Mouse (Mus musculus): Measurements from ENCODE around the gene Clcn6.
"Not testable (repeated sequence)": the region's sequence is repeated elsewhere in the genome, so short reads cannot be mapped to it uniquely, and the experiment has no call there.

Clcn6 gene

DNA sequence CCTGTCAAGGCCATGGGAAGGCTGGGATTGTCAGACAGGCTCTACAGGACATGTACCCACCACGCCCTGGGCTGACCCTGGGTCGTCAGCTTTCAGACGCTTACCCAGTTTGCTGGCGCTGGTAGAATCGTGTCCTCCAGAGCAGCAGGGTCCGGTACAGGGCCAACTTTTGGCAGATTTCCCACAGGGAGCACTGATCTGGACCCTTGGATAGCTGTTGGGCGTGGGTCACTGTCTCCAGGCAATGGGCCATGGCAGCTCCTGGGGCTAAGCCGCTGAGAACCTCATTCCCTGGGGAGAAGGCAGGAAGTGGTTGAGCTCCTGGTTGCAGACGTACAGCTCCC lies 27.8 kb upstream of the Clcn6 start:
- DNase-seq (ENCODE audit: low read depth in 1 of 2, low spot score in 2 of 2) = no peak

DNA sequence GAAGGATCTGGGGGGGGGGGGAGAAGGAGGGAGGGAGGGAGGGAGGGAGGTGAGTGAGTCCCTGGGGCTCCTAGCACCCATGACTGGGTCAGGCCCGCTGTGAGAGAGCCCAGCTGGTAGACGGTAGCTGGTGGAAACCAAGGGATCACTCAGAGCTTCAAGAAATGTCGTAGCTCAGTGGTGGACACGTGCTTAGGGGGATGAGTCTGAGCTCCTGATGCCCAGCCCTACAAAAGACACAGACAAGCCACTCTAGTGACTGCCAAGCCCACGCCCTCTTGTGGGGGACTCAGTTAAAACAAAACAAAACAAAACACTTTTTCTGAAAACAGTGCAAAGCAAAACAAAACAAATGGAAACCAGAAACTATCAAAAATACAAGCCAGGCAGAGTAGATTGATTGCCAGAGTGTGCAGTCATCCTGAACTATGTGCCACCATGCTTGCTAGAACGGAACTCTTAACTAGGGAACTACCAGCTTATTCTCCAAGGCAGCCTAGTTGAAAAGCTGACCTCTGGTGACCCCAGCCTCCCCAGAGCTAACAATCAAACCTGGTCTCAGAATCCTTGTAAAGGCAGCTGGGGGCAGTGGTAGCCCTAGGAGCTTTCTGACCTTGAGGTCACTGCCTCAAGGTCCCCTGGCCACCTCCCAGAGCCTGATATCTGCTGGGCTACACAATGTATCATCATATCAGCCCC lies 27.2 kb upstream of the Clcn6 start:
- no peak for DNase-seq (ENCODE audit: low read depth in 1 of 2, low spot score in 2 of 2)

DNA sequence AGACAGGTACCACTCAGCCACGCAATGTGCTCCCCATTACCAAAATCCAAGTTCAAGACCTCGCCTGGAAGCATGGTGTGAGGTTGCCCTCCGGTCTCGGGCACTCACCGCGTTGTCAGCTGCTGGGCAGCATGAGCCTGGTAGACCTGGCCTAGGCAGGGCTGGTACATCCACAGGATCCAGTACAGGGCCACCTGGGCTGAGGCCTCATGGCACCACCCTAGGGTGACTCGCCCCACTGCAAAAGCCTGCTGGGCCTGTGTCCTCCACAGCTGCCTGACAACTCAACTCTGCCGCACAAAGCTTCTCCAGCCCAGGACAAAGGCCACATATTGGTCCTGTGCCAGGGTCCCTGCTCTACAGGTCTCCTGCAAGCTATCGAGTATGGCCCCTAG lies 22.5 kb upstream of the Clcn6 start:
- no peak for DNase-seq (ENCODE audit: low read depth in 1 of 2, low spot score in 2 of 2)

DNA sequence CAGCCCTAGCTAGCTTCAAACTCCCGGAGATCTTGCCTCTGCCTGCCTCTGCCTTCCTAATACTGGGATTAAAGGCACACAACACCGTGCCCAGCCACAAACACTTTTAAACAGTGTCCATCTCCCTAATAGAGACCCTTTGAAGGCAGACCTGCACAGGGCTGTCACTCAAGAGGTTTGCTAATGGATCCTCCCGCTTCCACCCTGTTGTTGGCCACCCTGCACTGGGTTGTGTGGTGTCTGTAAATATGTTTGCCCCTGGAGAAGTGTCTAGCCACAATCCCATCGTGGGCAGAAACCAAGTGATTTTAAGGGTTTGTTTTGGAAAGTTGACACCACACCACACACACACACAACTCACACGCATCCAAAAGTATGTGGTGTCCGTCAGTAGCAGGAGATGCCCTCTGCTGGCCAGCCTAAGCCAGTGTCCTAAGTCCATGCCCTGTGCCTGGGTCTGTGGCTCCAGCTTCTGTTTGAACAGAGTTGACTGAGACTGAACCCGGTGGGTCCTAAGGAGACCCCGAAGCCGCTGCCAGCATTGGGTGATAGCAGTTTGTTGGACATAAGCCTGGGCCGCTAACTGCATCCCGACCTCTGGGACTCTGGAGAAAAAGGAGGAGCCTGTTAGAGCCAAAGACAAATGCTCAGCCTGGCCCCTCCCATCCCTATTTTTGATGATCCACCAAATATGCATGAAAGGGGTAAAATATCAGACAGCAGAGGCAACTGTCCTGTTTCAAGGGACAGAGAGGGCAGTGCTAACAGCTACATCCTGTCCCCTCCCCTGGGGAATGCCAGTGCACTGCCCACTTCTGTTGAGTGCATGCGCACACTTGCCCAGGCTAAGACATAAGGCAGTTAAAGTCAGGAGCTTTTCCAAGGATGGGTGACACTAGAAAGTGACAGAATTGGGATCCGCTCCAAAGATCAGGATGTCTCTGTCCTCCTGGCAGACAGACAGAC lies 21.8 kb upstream of the Clcn6 start:
- DNase-seq (ENCODE audit: low read depth in 1 of 2, low spot score in 2 of 2) = no peak

DNA sequence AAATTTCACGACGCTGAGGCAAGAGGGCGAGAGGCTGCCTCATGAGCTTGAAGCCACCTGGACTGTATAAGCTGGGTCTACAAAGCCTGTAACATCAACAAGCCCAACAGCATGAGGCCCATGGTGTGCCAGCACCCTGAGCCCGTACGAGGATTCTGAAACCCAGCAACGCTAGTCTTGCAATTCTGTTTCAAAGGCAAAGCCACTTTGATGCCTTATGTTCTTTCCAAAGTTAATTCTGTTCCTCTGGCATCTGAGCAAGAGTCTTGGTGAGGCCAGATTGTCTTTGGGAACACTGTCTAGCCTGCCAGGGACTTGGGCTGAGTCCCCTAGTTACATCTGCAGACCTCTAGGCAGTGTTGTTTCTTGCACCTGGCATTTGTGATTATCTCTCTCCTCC lies 20.4 kb upstream of the Clcn6 start:
- no peak for DNase-seq (ENCODE audit: low read depth in 1 of 2, low spot score in 2 of 2)

DNA sequence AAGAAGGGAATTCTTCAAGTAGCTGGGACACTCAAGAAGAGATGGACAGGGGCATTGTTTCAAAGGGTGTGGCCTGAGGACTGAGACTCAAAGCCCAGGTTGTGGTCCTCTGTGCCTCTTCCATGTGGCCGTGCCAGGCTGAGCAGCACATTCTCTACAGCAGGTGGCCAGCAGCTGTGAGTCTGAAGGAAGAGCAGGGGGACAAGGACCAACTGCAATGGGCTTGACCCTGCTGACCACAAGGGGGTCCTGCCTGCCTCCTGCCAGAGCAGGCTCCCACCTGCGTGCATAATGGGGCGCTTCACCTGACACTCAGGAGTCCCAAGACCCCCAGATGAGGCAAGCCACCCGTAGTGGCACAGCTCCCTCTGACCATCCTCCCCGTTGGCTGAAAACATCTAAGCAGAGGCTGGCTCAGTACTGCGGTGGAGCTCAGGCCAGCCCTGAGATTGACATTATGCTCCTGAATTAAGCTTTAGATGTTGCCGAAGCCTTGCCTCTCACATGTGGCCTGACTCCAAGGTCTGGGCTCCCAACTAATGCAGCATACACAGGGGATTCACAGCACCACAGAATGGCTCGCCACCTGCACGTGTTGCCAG lies 19.7 kb upstream of the Clcn6 start:
- no peak for DNase-seq (ENCODE audit: low read depth in 1 of 2, low spot score in 2 of 2)

DNA sequence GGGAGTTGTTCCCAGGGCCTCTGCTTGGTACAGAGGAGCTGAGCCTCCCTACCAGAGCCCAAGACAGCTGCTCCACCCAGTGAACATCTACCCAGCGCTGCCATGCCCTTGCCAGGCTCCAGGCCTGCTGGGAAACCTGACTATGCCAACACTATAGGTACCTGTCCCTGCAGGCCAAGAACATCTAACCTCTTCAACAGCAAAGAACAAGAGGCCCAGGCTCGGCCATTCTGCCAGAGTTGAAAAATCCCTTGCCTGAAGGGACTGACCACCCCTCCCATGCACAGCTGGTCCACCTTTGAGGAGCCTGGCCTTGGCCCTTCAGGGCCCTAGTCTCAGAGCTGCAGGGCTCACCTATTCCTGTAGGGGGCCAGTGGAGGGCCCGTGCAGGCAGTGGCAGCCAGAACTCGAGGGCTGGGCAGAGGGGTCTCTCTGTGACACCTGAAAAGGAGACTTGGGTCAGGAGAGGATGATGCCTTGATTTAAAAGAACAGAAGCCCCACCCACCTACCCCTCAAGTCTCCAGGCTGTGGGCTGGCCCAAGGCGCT lies 19.1 kb upstream of the Clcn6 start:
- DNase-seq (ENCODE audit: low read depth in 1 of 2, low spot score in 2 of 2) = no peak

DNA sequence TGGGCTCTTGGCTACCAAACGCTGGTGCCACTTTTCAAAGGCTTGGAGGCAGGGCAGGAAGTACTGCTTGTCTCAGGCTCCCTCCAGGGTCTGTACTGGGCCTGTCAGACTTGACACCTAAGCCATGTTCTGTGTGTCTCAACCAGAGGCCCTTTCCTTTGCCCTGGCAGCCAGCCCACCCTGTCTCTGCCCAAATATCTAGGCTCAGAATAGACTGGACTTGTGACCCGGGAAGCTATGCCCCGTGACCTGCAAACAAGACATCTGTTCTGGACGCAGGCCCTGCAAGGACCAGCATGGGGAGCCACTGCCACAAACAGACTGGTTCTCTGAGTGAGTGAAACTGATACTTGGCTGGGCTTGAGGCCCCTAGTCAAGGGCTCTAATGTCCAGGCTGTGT lies 18.2 kb upstream of the Clcn6 start:
- no peak for DNase-seq (ENCODE audit: low read depth in 1 of 2, low spot score in 2 of 2)

DNA sequence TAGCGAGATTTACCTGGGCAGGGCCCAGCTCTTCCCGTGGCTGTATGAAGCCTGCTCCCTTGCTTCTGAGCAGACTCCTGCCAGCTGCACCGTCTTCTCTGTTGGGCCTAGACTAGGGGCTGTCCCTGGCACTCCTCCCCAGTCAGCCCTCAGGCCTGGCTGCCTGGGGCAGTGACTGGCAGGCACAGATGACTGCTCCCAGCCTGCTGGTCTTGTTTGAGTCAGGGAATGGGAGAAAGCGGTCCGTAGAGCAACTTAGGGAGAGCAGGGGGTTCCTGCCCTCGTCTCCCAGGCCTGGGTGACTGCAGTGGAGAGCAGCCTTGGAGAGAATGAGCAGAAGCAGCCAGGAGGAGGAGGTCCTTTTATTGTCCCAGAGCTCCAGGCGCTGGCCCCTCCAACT lies 17.6 kb upstream of the Clcn6 start:
- DNase-seq (ENCODE audit: low read depth in 1 of 2, low spot score in 2 of 2) = no peak

DNA sequence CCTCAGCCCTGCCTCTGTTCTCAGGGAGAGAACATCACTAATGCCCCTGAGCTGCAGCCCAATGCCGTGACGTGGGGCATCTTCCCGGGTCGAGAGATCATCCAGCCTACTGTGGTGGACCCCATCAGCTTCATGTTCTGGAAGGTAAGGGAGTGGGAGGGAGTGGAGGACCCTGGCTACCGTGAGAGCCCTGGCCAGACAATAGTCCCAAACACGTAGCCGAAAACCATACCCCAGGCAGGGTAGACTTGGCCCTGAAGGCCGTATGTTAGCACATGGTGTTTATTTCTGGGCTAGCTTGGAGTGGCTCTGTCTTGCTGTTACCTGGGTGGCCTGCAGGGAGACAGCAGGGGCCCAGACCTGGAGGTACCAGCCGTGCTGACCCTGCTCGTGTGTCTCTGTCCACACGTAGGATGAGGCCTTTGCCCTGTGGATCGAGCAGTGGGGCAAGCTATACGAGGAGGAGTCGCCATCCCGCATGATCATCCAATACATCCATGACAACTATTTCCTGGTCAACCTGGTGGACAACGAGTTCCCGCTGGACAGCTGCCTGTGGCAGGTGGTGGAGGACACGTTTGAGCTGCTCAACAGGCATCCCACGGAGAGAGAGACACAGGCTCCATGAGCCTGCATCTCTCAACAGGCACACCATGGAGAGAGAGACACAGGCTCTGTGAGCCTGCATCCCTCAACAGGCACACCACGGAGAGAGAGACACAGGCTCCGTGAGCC lies 16.5 kb upstream of the Clcn6 start:
- no peak for DNase-seq (ENCODE audit: low read depth in 1 of 2, low spot score in 2 of 2)

DNA sequence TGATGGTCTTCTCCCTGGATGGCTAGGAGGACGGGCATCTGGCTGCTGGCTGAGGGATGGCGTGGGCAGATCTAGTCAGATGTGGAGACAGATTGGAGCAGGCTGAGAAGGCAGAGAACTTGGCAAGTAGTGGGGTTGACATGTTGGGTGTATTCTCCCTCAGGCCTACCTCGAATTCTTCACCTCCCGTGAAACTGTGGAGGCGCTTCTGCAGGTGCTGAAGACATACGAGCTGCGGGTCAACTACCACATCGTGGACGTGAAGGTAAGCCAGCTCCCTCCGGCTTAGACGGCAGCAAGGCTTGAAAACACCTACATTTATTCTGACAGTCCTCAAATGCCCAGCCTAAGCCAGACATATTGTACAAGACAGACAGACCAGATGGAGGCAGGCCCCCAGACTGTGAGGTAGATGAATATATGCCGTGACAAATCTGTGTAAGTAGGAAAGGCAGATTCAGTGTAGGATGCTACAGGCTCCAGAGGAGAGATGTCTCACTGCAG lies 14.8 kb upstream of the Clcn6 start:
- no peak for DNase-seq (ENCODE audit: low read depth in 1 of 2, low spot score in 2 of 2)

DNA sequence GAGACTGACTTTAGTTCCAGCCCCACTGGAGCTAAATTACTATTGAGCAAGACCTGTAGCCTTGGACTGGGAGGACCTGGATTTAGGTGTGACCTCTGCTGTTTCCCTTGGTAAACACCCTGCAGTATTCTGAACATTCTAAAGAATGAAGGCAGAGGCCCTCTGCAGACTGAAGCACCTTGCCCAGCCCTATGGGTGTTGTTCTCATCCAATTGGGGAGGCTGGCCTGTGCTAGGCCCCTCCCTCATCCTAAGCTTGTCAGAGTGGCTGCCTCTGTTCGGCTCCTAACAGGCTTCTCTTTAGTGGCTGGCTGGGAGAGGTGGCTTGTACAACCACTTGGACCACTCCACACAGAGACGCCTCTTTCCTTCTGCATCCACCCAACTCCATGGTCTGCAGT lies 14.4 kb upstream of the Clcn6 start:
- DNase-seq (ENCODE audit: low read depth in 1 of 2, low spot score in 2 of 2) = no peak

DNA sequence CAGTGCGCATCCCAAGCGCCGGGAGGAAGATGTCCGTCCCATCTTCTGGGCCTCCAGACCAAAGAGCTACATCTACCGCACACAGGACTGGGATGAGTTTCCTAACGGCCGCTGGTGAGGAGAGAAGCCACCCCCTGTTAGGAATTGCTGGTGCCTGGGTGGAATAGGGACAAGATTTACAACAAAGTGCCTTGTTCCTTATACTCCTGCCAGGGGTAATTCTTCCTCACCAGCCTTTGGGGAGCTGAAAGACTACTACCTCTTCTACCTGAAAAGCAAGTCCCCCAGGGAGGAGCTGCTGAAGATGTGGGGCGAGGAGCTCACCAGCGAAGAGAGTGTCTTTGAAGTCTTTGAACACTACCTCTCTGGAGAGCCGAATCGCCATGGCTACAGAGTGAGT lies 13.3 kb upstream of the Clcn6 start:
- no peak for DNase-seq (ENCODE audit: low read depth in 1 of 2, low spot score in 2 of 2)

DNA sequence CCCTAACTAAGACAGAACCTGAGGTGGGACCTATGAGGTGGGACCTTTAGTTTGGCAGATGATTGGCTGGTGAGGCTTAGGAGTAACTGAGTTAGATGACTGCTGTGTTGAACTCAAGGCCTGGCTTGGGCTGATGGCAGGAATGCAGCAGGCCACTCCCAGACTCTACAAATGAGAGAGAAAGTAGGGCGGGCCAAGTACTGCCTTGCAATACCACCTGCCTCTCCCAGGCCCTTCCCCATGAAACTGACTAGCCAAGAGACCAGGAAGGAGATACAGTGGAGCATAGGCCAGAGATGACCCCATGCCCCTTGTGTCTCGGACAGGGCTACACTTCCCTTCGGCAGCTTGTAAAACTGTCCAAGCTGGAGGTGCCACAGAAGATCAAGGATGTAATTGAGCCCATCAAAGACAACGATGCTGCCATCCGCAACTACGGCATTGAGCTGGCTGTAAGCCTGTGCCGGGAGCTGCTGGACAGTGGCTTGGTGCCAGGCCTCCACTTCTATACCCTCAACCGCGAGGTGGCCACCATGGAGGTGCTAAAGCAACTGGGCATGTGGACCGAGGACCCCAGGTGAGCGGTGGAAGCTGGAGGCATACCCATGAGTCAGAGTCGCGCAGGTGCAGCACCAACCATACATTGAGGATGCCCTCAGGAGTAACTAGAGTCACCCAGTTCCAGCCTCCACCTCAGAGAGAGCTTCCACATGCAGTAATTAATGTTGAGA lies 12.6 kb upstream of the Clcn6 start:
- no peak for DNase-seq (ENCODE audit: low read depth in 1 of 2, low spot score in 2 of 2)

DNA sequence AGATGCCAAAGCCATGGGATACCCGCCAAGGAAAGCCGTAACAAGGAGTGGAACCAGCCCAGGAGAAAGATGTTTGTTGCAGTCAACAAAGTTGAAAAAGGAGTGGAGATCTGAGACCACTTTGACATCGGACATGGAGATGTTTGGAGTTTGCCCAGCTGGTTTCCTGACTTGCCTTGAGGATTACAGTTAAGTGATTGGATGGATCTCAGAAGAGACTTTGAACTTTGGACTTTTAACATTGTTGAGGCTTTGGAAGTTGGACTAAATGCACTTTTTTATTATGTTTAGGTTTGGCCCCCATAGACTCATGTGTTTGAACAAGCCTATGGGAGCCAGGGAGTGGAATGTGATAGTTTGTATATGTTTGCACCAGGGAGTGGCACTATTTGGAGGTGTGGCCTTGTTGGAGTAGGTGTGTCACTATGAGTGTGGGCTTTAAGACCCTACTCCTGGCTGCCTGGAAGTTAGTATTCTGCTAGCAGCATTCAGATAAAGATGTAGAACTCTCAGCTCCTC lies 11.8 kb upstream of the Clcn6 start:
- DNase-seq (ENCODE audit: low read depth in 1 of 2, low spot score in 2 of 2) = not testable (repeated sequence)

DNA sequence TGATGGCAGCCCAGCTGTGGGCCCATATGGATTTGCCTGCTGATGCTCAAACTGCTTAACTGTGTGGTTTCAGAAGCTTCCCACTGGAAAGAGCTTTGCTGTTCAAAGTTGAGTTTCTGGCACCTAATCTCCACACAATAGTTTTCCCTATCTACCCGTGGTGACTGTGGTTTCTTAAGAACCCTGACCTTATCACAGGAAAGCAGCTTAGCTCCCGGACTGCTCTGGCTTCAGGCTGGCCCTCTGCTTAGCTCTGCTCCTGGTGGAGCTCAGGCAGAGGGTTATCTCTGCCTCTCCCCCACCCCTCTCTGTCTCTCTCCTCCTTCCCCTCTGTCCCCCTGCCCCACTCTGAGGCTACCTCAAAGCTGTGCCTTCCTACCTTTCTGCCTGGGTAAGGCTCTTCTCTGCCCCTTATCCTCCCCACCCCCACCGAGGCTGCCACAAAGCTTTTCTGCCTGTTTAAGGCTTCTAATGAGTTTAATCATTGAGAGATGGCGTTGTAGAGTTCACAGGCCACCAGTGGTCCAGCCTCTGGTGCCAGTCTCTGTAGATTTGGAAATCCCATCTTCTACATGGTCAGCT lies 7.9 kb upstream of the Clcn6 start:
- no peak for DNase-seq (ENCODE audit: low read depth in 1 of 2, low spot score in 2 of 2)

DNA sequence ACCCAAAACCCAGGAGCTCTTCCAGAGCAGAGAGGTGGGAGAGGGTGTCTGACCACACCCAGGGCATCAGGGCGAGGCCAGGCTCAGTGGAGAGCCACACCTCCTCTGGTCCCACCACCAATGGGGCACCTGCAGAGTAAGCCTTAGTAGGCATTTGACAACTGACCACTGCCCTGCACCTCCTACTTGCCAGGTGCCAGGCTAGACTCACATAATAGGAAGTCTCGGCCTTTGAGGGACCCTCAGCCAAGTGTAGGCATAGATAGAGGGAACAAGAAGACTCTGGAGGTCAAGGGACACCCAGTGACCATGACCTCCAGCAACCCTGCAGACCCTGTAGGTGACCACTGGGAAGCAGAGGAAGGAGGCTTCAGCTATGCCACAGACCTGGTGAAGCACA lies 5.5 kb upstream of the Clcn6 start:
- no peak for DNase-seq (ENCODE audit: low read depth in 1 of 2, low spot score in 2 of 2)

DNA sequence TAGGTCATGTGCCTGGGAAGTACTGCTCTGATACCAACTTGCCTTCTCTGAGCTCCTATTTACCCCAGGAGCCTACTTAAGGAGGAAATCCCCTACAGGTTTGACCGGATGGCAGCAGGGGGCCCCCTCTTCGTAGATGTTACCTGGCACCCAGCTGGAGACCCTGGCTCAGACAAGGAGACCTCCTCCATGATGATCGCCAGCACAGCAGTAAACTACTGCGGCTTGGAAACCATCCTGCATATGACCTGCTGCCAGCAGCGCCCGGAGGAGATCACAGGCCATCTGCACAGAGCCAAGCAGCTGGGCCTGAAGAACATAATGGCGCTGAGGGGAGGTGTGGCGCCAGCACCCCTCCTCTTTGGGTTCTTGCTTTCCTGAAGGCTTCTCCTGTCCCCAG lies 4.7 kb upstream of the Clcn6 start:
- not testable (repeated sequence) for DNase-seq (ENCODE audit: low read depth in 1 of 2, low spot score in 2 of 2)

DNA sequence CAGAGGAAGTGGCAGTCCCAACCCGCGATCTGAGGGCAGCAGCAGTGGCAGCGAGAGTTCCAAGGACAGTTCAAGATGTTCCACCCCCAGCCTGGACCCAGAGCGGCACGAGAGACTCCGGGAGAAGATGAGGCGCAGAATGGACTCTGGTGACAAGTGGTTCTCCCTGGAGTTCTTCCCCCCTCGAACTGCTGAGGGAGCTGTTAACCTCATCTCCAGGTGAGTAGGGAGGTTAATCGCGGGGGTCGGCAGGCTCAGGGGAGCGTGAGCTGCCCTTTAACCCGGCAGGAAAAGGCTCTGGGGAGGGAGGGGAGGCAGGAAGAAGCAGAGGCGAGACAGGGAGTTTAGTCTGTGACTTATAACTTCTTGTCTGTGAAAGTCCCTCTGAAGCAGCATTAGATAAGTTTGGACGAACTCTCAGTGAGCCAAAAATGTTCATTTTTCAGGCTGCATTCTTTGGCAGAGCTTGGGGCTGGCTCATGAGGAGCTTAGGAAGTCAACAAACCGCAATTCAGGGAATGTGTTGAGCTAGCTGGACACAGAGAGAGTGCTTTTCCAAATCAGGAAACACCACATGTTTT lies 3.1 kb upstream of the Clcn6 start:
- DNase-seq (ENCODE audit: low read depth in 1 of 2, low spot score in 2 of 2) = no peak

All from monocyte, adult 2 months (primary cell).